Mouse (Mus musculus) urinary bladder, postnatal 14 days (tissue): Measurements from ENCODE around the gene Thpo.

ENCODE experiments used
- DNase-seq: peaks from one replicate; pipeline ENCODE4 v3.0.0; 2021; ENCODE audit warnings: low spot score

Thpo gene

GRCm38 (mm10) chr16:20703699-20704400, 30.5 kb downstream of the Thpo start:
- DNase-seq = no peak

- DNase-seq = no peak
These were observed 31.2 kb downstream of the Thpo start for GRCm38 (mm10) chr16:20703071-20703470.

- DNase-seq = peak; percentile 74
These were observed 31.8 kb downstream of the Thpo start for GRCm38 (mm10) chr16:20702522-20702893.

GRCm38 (mm10) chr16:20701729-20702521, 32.4 kb downstream of the Thpo start:
- no peak for DNase-seq

- no peak for DNase-seq
These were observed 33.0 kb downstream of the Thpo start for GRCm38 (mm10) chr16:20701316-20701715.

- DNase-seq = no peak
These were observed 34.3 kb downstream of the Thpo start for GRCm38 (mm10) chr16:20700036-20700435.

GRCm38 (mm10) chr16:20699266-20699665, 35.0 kb downstream of the Thpo start:
- no peak for DNase-seq

GRCm38 (mm10) chr16:20695622-20696323, 38.5 kb downstream of the Thpo start:
- DNase-seq = peak; percentile 76

GRCm38 (mm10) chr16:20694781-20695180, 39.5 kb downstream of the Thpo start:
- peak; percentile 50 for DNase-seq

- peak; percentile 86 for DNase-seq
These were observed 41.1 kb downstream of the Thpo start, which contains the start of gene Fam131a for GRCm38 (mm10) chr16:20693111-20693701. Gene Fam131a (plus strand): TSS chr16:20693241.

- DNase-seq = no peak
These were observed 41.9 kb downstream of the Thpo start for GRCm38 (mm10) chr16:20692241-20692965.

- no peak for DNase-seq
These were observed 42.7 kb downstream of the Thpo start for GRCm38 (mm10) chr16:20691617-20692016.

GRCm38 (mm10) chr16:20690774-20691173, 43.5 kb downstream of the Thpo start:
- DNase-seq = no peak

- DNase-seq = peak; percentile 92
These were observed 56.2 kb downstream of the Thpo start for GRCm38 (mm10) chr16:20677974-20678675.

GRCm38 (mm10) chr16:20677380-20677779, 56.9 kb downstream of the Thpo start:
- DNase-seq = no peak

- no peak for DNase-seq
These were observed 57.6 kb downstream of the Thpo start for GRCm38 (mm10) chr16:20676702-20677101.

GRCm38 (mm10) chr16:20675213-20675612, 59.1 kb downstream of the Thpo start:
- DNase-seq = no peak
